Mouse (Mus musculus): ENCODE measurements around the gene Ess2.
A peak's percentile ranks its signal among the peaks of the same experiment; 100 is the strongest.

The Ess2 gene

GRCm38 (mm10) chr16:17921325-17922162, 10.4 kb upstream of the Ess2 start:
- DNase-seq (ENCODE audit: low spot score) = peak; percentile 98

DNA sequence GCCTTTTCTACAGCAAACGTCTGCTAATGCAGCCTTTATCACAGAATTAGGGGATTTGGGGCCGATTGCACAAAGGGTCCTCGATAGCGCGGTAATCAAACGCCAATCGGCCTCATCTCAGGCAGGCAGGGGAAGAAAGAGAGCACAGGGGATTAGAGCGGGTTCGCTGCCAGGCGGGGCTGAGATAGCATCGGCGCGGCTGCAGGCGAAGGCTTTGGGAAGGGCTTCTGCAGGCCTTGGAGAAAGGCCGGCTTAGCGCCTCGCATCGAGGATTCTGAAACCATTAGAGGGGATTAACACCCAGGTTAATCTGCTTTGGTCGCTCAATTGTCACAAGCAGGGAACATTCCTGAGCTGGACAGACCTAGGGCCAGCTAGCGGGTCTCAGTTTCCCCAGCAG, 9.4 kb upstream of the Ess2 start:
- peak; percentile 37 for DNase-seq (ENCODE audit: low spot score)

GRCm38 (mm10) chr16:17914307-17915249, 3.4 kb upstream of the Ess2 start, which contains the start of gene Gsc2:
Gsc2 (minus strand) TSS chr16:17915059.
- peak; percentile 43 for DNase-seq (ENCODE audit: low spot score)

DNA sequence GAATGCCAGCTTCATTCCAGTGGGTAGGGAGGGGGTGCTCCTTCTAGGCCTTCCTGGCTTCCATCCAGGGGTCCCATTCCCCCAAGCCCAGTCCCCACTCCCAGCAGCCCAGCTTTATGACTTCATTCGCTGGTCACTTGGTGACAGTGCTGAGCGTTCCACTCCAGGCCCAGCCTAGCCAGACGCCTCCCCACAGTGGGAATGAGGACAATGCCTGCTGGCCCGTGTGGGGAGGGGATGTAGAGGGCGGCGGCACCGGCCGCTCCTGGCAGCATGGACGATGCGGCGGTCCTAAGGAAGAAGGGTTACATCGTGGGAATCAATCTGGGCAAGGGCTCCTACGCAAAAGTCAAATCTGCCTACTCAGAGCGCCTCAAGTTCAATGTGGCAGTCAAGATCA, 12.7 kb downstream of the Ess2 start, which contains the start of the genes Dgcr2 and Tssk2:
Gene Dgcr2 (minus strand): TSS at position 101 of the 400 bp plus-strand sequence.
Gene Tssk2 (plus strand): TSS at position 176 of the 400 bp plus-strand sequence.
- DNase-seq (ENCODE audit: low spot score) = no peak

DNA sequence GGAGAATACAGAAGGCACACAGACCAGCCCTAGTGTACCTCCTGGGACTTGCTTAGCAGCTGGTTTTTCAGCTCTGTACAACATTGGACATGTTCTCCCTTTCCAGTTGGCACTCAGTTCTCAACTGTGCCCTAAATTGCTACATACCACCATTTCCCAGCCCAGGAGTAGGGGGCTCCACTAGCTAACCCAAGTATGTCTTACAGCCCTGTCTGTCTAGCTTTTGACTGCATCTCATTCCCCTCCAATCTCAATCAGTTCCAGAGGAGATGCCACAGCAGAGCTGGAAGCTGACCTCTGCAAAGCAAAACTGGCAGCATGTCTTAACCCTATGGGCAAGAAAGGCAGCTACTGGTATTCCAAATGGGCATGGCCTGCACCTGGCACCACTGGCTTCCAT, 15.1 kb downstream of the Ess2 start:
- no peak for DNase-seq (ENCODE audit: low spot score)

- DNase-seq (ENCODE audit: low spot score) = no peak
Measured at GRCm38 (mm10) chr16:17893923-17894322, 17.2 kb downstream of the Ess2 start, which contains the start of gene Tssk1. Tssk1 (plus strand) TSS chr16:17894223.

DNA sequence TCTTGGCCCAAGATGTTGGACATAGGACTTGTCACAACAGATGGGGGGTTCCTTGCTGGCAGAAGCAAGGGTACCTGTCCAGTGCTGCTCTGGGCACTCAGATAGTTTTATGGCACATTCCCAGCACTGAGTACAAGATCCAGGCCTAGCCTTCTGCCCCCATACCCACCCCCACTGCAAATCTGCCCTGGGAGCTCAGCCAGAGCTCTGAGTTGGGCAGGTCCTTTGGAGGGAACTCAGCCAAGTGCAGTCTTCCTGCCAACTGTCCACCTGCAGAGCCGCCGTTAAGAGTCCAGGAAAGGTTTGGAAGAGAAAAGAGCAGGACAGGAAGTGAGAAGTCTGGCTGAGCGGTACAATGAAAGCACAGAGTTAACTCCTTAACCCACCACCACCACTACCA, 18.5 kb downstream of the Ess2 start:
- no peak for DNase-seq (ENCODE audit: low spot score)

DNA sequence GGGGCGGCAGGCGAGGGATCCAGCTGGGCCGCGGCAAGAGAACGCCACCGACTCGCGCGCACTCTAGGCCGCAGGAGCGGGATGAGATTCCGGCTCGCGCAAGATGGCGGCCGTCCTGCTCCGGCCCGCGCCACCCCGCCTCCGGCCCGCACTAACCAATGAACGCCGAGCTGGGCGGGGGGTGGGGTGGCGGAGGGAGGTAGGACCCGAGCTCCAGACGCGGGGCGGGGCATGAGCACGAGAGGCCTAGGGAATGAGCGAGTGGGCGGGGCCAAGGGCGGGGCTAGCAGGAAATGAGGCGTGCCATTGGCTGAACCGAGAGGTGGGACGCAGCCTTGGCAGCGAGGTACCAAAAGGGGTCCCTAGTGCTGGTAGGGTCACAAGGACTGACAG, 19.6 kb downstream of the Ess2 start, which contains the start of gene Gm20518:
Gene Gm20518 (minus strand): TSS at position 105 of the 393 bp plus-strand sequence.
- DNase-seq (ENCODE audit: low spot score) = peak; percentile 100

DNA sequence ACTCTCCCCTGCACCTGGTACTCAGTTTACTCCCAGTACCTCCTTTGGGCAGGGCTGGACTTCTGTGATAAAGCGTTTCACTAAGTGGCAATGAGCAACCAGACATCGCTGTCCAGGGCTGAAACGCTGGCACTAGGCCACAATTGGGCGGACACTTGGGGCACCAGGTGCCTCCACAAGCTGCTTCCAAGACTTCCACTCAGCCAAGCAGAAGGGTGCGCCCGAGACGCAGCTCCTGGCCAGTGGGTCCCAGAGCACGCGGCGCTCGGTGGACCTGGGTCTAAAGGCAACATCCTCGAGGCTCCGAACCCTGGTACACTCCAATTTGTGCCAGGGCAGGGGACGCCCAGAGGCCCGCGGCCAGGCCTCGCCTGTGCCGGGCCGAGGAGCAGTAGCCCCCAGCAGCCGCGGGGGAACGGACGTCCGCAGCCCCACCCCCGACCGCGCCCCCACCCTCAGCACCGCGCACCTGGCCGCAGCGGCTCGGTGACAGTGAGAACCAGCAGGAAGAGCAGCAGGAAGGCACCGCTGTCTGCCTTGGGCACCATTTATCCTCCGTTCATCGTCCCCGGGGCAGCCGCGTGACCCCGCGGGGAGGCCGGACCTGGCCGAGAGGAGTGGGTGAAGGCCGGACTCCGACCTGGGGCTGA, 20.1 kb downstream of the Ess2 start:
- DNase-seq (ENCODE audit: low spot score) = peak; percentile 55

DNA sequence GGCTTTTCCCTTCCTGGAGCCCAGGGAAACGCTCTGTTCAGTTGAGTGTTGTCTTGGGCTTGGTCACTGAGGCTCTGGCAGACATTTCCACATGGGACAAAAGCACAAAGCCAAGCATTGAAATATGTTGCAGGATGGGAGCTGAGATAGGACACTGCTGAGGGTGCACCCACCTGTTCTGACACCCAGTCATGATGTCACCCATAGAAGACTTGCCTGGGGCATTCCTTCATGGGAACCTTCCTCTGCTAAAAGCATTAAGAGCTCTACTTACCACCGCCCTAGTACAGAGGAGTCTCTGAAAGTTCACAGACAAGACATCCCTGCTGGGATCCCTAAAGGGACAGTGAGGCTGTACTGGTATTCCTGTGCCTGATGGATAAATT, 20.8 kb downstream of the Ess2 start:
- no peak for DNase-seq (ENCODE audit: low spot score)

DNA sequence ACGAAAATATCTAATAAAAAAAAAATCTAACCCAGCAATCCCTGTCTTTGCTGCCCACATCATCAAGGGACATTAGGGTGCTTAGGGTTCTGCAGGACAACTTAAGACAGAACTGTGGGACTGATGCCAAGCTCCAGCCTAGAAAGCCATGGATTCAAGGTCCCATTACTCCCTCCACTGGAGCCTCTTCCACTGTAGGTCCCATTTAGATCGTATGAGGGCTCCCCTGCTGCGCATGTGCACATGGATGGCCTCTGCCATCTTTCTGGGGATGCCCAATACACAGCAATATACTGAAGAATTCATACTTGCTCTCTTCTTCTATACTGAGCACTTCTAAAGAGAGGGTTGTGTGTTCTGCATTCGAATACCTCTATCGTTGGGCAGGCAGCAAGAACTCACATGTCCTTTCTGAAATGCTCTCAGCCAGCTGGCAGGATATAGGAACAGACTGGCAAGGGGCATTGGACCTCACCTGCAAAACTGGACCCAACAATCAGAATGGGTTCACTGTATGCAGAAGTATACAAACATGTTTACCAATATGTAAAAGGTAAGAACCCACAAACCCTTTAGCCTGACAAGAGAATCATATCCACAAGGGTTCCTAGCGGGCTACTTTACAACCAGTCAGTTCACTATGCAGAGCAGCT, 21.3 kb downstream of the Ess2 start:
- DNase-seq (ENCODE audit: low spot score) = no peak

- no peak for DNase-seq (ENCODE audit: low spot score)
Measured at GRCm38 (mm10) chr16:17884116-17884515, 27.0 kb downstream of the Ess2 start.

DNA sequence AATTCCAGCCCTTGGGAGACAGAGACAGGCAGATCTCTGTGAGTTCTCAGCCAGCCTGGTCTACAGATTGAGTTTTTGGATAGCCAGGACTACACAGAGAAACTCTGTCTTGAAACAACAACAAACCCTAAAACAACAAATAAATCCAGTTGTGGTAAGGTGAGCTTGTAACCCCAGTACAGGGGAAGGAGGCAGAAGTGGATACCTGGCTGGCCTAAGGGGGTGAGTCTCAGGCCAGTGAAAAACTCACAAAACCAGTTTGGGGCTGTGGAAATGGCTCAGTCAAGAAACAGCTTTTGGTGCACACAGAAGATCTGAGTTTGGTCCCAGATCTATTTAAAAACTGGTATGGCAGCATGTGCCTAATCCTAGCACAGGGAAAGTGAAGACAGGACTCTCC, 29.0 kb downstream of the Ess2 start:
- no peak for DNase-seq (ENCODE audit: low spot score)

DNA sequence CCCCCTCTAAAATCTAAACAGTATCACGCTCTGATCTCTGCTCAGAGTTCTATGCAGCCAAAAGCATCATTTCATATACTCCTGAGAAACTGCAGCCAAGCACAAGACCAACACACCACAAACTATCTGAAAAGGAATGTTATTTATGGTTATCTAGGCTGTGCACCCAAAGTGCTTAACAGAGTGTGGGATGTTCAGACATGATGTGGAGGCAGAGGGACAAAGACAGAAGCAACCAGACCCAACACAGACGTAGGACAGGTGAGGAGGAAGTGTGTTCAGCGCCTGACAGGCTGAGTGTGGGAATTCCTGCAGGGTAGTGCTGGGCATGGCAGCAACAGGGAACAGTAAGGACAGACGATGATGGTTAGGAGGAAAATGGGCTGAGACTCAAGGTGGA, 31.6 kb downstream of the Ess2 start:
- DNase-seq (ENCODE audit: low spot score) = no peak

DNA sequence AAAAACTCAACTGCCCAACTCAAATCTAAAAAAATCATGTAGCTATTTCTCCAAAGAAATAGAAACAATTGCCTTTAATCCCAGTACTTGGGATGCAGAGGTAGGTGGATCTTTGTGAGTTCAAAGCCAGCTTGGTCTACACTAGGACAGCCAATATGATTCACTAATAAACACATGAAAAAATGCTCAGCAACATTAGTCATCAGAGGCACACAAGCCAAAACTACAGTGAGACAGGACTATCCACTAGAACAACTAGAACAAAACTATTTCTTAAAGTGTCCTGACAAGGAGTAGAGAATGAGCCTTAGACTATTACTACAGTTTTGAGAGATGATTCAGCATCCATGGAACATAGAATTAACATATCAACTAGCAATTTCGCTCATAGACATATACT, 35.1 kb downstream of the Ess2 start:
- no peak for DNase-seq (ENCODE audit: low spot score)

- no peak for DNase-seq (ENCODE audit: low spot score)
Measured at GRCm38 (mm10) chr16:17875174-17875573, 36.0 kb downstream of the Ess2 start.

DNA sequence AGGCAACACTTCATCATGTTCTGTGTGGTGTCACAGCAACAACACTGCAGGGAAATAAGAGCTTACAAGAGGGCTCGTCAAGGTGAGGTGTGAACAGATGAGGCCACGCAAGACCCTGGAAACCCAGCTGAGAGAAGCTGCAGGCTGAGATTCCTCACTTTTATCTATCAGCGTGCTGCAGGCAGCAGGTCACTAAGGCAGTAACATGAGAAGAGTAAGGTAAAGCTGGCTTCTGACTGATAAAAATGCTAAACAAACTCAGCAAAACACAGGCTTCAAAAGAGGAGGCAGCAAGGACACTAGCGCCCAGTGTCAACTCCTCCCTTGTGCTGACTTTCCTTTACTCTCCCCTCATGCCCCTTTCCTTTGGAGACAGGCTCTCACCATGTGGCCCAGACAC, 38.2 kb downstream of the Ess2 start:
- DNase-seq (ENCODE audit: low spot score) = no peak

DNA sequence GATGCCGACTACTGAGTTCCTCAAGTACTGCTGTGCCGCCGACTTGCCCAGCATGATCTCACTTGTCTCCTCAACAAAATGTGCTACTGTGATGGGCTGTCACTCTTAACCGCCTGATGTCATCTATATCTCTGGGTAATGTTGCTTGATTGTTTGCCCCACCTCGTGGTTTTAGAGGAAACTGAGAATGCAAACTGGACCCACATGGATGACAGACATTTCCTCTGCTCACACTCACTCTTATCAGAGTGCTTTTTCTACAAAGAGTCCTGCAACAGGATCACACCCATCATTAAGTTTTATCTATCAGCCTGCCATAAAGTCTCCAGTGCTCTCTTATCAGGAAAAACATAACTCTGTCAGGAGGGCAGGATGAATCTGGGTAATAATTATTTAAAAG, 39.9 kb downstream of the Ess2 start:
- no peak for DNase-seq (ENCODE audit: low spot score)

DNA sequence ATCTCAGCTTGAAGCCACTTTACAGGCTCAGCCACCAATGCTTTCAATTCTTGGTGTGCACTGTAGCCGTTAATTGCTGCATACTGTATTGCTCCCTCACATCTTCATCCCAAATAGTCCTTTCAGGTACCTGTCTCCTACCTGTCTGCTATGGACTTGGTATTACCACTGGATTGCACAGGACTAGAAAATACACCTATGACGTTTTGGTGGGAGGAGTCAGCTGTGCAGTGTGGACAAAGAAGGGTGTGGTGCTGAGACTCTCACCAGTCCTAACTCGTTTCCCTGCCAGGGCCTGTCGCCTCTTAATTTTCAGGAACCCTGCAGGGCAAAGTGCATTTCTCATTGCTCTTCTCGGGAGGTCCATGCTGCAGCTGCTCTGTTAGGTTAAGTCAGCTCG, 45.4 kb downstream of the Ess2 start:
- no peak for DNase-seq (ENCODE audit: low spot score)

- DNase-seq (ENCODE audit: low spot score) = no peak
Measured at GRCm38 (mm10) chr16:17865293-17865692, 45.9 kb downstream of the Ess2 start.

DNA sequence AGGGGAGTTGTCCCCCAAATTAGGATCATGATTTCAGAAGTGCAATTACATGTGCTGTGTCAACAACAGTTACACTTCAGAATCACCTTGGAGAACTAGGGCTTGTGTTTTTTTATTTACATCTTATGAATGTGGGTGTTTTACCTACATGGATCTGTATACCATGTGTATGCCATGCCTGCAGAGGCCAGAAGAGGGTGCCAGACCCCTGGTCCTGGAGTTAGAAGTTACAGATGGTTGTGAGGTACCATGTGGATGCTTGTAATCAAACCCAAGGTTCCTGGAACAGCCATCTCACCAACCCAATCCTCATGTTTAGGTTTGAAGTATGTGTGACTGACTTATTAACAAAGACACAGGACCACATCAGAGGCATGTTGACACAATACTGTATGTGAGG, 52.6 kb downstream of the Ess2 start:
- DNase-seq (ENCODE audit: low spot score) = peak; percentile 55

DNA sequence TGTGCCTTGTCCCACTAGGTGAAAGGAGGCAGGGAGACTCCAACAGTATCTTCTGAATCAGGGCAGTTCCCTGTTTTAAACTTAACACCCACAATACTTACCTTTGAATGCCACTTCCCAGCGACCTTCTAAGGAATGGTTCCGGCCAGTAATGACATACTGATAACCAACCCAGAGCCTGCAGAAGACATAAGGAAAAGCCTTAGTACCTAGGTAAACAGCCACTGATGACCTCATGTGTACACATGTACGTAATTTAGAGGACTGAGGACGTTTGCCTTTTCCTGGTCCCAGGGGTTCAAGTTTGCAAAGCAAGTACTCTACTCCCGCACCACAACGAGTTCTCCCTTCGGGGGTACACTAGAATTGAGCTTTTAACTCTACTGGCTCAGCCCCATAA, 54.0 kb downstream of the Ess2 start:
- no peak for DNase-seq (ENCODE audit: low spot score)
